Mouse (Mus musculus) heart, adult 2 months (tissue): ENCODE measurements around the gene Shq1.

ENCODE experiments used
- CTCF ChIP-seq: fragments of 200-600 bp; IDR thresholded peaks from 2 replicates; pipeline ENCODE4 v1.8.1; 2022; ENCODE audit warnings: antibody characterized with exemption, mild to moderate bottlenecking, moderate library complexity
- EP300 ChIP-seq: fragments of 200-500 bp; IDR thresholded peaks from 2 replicates; pipeline ENCODE4 v1.6.1; 2011; ENCODE audit warnings: low read depth, low read length, control low read depth; ENCODE audit not compliant: insufficient read depth
- POLR2A ChIP-seq: fragments of 200-500 bp; IDR thresholded peaks from 2 replicates; pipeline ENCODE4 v1.6.1; 2011; ENCODE audit warnings: mild to moderate bottlenecking, low read depth, low read length, control low read depth; ENCODE audit not compliant: insufficient read depth

DNA sequence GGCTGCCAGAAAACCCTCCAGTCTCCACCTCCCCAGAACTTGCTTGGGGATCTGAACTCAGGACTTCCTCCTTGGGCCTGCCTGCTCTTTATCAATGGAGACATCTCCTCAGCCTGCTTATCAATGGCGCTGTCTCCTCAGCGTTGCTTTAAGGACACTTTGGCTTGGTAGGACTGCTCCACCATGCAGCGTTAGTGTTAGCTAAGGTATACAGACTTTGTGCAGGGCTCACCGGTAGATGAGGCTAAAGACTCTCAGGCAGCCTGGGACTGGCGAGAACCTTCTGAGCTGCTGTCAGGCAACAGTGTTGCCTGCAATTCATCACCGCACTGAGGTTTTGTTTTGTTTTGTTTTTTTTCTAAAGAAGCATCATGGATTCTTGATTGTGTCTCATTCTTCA lies 35.9 kb upstream of the Shq1 start:
- TF ChIP-seq EP300 (no peak), CTCF (no peak), POLR2A (no peak)
